Mouse (Mus musculus): ENCODE data around the gene Osbpl6. TPM values are rescaled to one million over a fixed set of nuclear protein-coding genes. Genes with fewer than 3 reads are reported as not detected.

Gene Osbpl6
- total and polyA plus RNA-seq, 3 experiments: 0.04 TPM; not detected in 2

DNA sequence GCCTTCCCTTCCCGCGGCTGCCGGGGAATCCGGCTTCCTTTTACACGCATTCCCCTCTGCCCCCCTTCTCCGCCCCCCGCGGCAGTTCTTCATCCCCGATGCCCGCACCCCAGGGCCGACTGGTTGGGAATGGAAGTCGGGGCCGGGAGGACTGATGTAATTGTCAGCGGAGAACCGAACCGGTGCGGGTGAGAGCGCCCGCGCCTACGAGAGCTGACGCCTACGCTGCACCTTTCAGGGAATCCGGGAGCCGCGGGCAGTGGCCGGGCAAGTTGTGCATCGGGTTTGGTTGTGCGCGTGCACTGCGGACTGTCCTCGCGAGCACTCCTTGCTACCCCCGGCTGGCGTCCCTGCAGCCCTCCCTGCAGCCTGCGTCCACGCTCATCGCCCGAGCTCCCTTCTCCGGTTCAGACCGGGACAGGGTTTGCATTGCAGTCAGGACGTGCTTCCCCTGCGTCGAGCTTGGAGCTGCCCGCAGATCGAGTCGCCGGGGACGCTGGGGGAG, 681 bp downstream of the Osbpl6 start:
- Histone ChIP-seq H3K4me3 (ENCODE audit: control insufficient read depth in 1 of 2, insufficient read depth in 1 of 2, low read depth in 2 of 2, low read length in 2 of 2) (no peak overlapping the region), H3K9me3 (replicated peaks; ENCODE audit: insufficient read depth, low read length) (no peaks in the 10 kb centered on the region), H3K4me1 (ENCODE audit: control insufficient read depth in 1 of 2, insufficient read depth in 2 of 2, low read length in 2 of 2) (no peaks in the 10 kb centered on the region), H3K9ac (ENCODE audit: control insufficient read depth, low read depth, low read length, poor library complexity, severe bottlenecking) (no peak overlapping the region), H3K27me3 (ENCODE audit: control insufficient read depth in 1 of 2, insufficient read depth in 2 of 2, low read length in 2 of 2) (no peaks in the 10 kb centered on the region; a peak in 1 of 4 replicates), H3K27ac (ENCODE audit: control insufficient read depth, low read depth, low read length) (no peak overlapping the region), H3K79me2 (ENCODE audit: control insufficient read depth, insufficient read depth, low read length, poor library complexity) (no peaks in the 10 kb centered on the region), H3K36me3 (ENCODE audit: control insufficient read depth in 1 of 2, insufficient read depth in 2 of 2, low read length in 2 of 2) (no peaks in the 10 kb centered on the region)
- TF ChIP-seq NRF1 (IDR thresholded peaks at IDR 0.05; ENCODE audit: insufficient read depth, low read depth, low read length, poor library complexity, severe bottlenecking) (no peak), CHD1 (IDR thresholded peaks at IDR 0.05; ENCODE audit: low read depth, low read length) (no peak)
- no peak for DNase-seq (ENCODE audit: low read depth, low spot score)

DNA sequence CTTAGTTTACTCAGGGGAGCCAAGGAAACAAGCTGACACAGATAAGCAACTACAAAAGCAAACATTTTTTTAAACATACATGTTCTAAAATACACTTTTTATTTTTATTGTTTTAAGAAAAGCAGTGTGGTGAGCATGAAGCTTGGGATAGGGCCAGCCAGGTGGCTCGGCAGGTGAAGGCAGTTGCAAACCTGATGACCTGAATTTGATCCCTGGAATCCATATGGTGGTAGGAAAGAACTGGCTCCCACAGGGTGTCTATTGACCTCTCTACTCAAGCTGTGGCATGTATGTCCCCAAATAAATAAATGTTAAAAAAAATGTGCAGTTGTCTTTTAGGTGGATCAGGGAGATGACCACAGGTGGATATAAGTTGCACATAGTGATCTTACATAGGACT, 3.2 kb downstream of the Osbpl6 start:
- no peak overlapping the region for H3K27ac ChIP-seq (ENCODE audit: control insufficient read depth, low read depth, low read length)
- H3K4me3 ChIP-seq (ENCODE audit: control insufficient read depth in 1 of 2, insufficient read depth in 1 of 2, low read depth in 2 of 2, low read length in 2 of 2): no peak overlapping the region
- TF ChIP-seq USF2 (IDR thresholded peaks at IDR 0.05; ENCODE audit: borderline replicate concordance in 1 of 2, insufficient read depth in 1 of 2, low read depth in 1 of 2, low read length in 2 of 2): no peak
- TF ChIP-seq ZNF384 (IDR thresholded peaks at IDR 0.05; ENCODE audit: low read depth, low read length): no peak
- TF ChIP-seq CHD1 (IDR thresholded peaks at IDR 0.05; ENCODE audit: low read depth, low read length): no peak
- TF ChIP-seq MEF2A (IDR thresholded peaks at IDR 0.05; ENCODE audit: extremely low read depth, insufficient replicate concordance, low read depth, low read length, poor library complexity, severe bottlenecking): no peak
- TF ChIP-seq ELF1 (IDR thresholded peaks at IDR 0.05; ENCODE audit: low read depth, low read length): no peak
- no peak for TF ChIP-seq NELFE (IDR thresholded peaks at IDR 0.05; ENCODE audit: low read depth, low read length)
- no peak for TF ChIP-seq MAFK (IDR thresholded peaks at IDR 0.05; ENCODE audit: borderline replicate concordance, low read depth, low read length)
- no peak for TF ChIP-seq SIN3A (IDR thresholded peaks at IDR 0.05; ENCODE audit: low read length)
- no peak for TF ChIP-seq CTCF (IDR thresholded peaks at IDR 0.05 in 2 of 3, conservative IDR thresholded peaks at IDR 0.05 in 1 of 3; ENCODE audit: control insufficient read depth in 1 of 3, insufficient read depth in 1 of 3, low read depth in 2 of 3, low read length in 3 of 3, poor library complexity in 1 of 3, severe bottlenecking in 1 of 3)
- no peak for TF ChIP-seq MYC (IDR thresholded peaks at IDR 0.05; ENCODE audit: low read depth, low read length)
- no peaks in the 10 kb centered on the region for H3K9me3 ChIP-seq (replicated peaks; ENCODE audit: insufficient read depth, low read length)
- H3K27me3 ChIP-seq (ENCODE audit: control insufficient read depth in 1 of 2, insufficient read depth in 2 of 2, low read length in 2 of 2): peaks cover 0 to under 1% of the 10 kb centered on the region in 2 experiments; a peak in 2 of 4 replicates
- H3K9ac ChIP-seq (ENCODE audit: control insufficient read depth, low read depth, low read length, poor library complexity, severe bottlenecking): no peak overlapping the region
- DNase-seq (ENCODE audit: low read depth, low spot score): no peak
- no peaks in the 10 kb centered on the region for H3K36me3 ChIP-seq (ENCODE audit: control insufficient read depth in 1 of 2, insufficient read depth in 2 of 2, low read length in 2 of 2)
- no peaks in the 10 kb centered on the region for H3K79me2 ChIP-seq (ENCODE audit: control insufficient read depth, insufficient read depth, low read length, poor library complexity)
- H3K4me1 ChIP-seq (ENCODE audit: control insufficient read depth in 1 of 2, insufficient read depth in 2 of 2, low read length in 2 of 2): no peaks in the 10 kb centered on the region

DNA sequence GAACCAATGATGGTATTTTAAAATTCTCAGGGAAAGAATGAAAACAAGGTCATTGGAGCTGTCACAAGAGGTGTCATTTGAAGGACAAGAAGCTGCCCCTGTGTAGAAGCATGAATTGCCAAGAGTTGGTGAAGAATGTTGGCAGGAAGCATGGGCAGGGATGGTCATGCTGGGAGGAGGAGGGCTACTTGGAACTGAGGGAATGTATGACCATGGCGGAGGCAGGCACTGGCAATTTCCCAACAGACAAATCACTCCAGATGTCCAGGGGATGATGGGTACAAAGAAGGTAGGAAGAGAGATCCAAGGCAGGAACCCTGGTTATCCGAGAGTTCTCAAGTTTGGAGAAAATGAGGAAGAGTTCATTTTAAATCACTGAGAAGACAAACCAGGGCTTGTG, 3.7 kb downstream of the Osbpl6 start:
- TF ChIP-seq MYB (IDR thresholded peaks at IDR 0.05; ENCODE audit: low read depth, low read length) (no peak), E2F4 (IDR thresholded peaks at IDR 0.05; ENCODE audit: borderline replicate concordance, low read depth, low read length) (no peak), SMC3 (IDR thresholded peaks at IDR 0.05; ENCODE audit: low read depth, low read length) (no peak), ZKSCAN1 (IDR thresholded peaks at IDR 0.05; ENCODE audit: low read depth, low read length) (no peak), MAX (IDR thresholded peaks at IDR 0.05; ENCODE audit: low read length) (no peak), POLR2AphosphoS5 (IDR thresholded peaks at IDR 0.05; ENCODE audit: borderline replicate concordance, low read depth, low read length) (no peak), GABPA (IDR thresholded peaks at IDR 0.05; ENCODE audit: low read depth, low read length) (no peak), GATA1 (IDR thresholded peaks at IDR 0.05; ENCODE audit: low read depth, low read length) (no peak), MAFK (IDR thresholded peaks at IDR 0.05; ENCODE audit: borderline replicate concordance, low read depth, low read length) (no peak), ETS1 (IDR thresholded peaks at IDR 0.05; ENCODE audit: low read depth, low read length) (no peak), TAL1 (IDR thresholded peaks at IDR 0.05; ENCODE audit: low read length) (no peak), HCFC1 (IDR thresholded peaks at IDR 0.05; ENCODE audit: low read depth, low read length) (no peak), NELFE (IDR thresholded peaks at IDR 0.05; ENCODE audit: low read depth, low read length) (no peak), MXI1 (IDR thresholded peaks at IDR 0.05; ENCODE audit: low read depth, low read length) (no peak)
- no peak overlapping the region for H3K4me3 ChIP-seq (ENCODE audit: control insufficient read depth in 1 of 2, insufficient read depth in 1 of 2, low read depth in 2 of 2, low read length in 2 of 2)
- no peak overlapping the region for H3K27ac ChIP-seq (ENCODE audit: control insufficient read depth, low read depth, low read length)
- no peaks in the 10 kb centered on the region for H3K79me2 ChIP-seq (ENCODE audit: control insufficient read depth, insufficient read depth, low read length, poor library complexity)
- H3K36me3 ChIP-seq (ENCODE audit: control insufficient read depth in 1 of 2, insufficient read depth in 2 of 2, low read length in 2 of 2): no peaks in the 10 kb centered on the region
- DNase-seq (ENCODE audit: low read depth, low spot score): no peak
- H3K9ac ChIP-seq (ENCODE audit: control insufficient read depth, low read depth, low read length, poor library complexity, severe bottlenecking): no peak overlapping the region
- no peaks in the 10 kb centered on the region for H3K9me3 ChIP-seq (replicated peaks; ENCODE audit: insufficient read depth, low read length)
- H3K27me3 ChIP-seq (ENCODE audit: control insufficient read depth in 1 of 2, insufficient read depth in 2 of 2, low read length in 2 of 2): peaks cover 0 to 1% of the 10 kb centered on the region in 2 experiments; a peak in 2 of 4 replicates
- no peaks in the 10 kb centered on the region for H3K4me1 ChIP-seq (ENCODE audit: control insufficient read depth in 1 of 2, insufficient read depth in 2 of 2, low read length in 2 of 2)

Measured in MEL (cell line).